Mouse (Mus musculus) cerebellum, postnatal 25 days (tissue): ENCODE measurements at regions not wholly inside any gene's neighbourhood (a gene's known extent, or its start where the extent isn't known, plus 50 kb on each side); places are given as distances from the start of the nearest gene placed in this dataset.

Experiments used
- DNase-seq, 2 experiments: peaks; one replicate each; pipeline ENCODE4 v3.0.0; 2021; ENCODE audit warnings: mixed read lengths in 2 of 2

DNA sequence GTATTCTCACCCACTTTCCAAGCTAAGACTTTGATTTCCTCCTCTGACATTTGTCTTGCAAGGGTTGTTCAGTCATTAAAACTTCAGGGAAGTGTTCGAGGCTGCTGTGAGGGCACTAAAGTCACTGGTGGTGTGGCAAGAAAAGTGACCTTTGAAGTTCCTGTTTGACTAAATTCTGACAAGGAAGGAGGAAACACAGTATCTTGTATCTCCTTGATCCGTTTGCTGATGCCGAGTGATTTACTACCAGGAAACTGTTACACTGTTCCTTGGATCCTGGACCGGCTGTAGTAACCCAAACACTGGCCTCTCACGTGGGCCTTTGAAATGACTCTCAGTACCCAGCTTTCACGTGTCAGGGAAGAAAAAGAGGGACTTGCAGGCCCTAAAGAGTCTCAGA lies 53.5 kb upstream of the Ralgapa2 start:
- DNase-seq = no peak

DNA sequence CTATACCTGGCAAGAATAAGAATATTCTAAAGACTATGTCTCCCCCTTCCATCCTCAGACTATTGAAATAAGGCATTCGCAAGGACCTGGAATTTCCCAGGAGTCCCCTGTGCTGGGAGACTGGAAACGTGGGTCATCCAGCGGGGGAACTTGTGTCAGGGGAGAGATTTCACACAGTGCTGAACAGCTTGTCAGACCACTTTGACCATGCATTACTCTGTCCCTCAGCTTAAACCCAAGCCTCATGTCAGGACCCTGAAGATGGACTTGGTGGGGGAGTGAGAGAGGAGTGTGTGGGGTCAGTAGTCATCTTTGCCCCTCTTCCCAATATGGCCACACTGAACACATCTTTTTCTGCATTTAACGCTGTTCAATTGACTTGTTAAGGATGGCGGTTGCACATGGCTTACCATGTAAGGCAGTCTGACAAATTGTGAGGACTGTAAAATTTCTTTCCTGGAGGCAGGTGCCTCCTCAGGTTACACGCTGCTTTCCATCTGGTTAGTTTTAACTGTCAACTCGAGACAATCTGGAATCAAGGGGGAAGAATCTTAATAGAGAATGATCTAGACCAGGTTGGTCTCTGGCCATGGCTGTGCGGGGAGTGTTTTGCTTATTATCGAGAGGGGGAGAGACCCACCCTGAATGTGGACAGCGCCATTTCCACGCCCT lies 56.2 kb upstream of the Ralgapa2 start:
- no peak for DNase-seq

DNA sequence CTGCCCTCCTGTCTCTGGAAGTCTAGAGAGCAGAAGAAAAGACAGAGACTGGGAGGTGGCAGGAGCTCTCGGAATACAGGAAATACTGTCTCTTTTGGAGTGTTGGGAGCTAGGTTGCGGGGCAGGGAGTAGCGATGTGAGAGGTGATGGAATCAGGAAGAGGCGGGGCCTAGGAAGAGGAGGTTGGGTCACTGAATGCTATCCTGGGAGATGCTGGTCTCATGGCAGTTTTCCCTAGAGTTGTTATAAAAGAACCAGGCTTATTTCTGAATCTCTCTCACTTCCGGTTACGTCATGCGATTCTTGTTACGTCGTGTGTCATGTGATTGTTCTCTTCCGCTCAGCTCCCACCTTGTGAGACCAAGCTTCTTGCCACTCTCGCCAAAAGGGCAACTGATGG lies 58.9 kb upstream of the Ralgapa2 start:
- DNase-seq = no peak

DNA sequence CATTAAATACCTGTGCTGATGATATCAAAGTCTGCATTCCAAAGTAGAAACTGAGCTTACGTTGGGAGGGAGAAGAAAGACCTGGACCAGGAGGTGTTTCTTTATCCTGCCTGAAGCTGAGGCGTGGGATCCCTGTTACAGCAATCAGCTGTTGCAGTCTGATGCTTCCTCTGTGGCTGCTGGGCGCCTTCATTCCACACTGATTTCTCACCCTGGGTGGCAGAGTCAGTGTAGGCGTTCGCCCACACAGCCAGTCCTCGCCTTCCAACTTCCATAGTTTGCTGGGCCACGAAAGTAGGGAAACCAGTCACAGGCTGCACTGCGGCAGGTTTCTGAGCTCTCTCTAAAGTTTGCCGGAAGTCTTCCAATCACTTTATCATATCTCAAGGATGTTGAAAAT lies 59.7 kb upstream of the Ralgapa2 start:
- no peak for DNase-seq

- DNase-seq = no peak
Observed at GRCm38 (mm10) chr2:146575610-146576297, 63.6 kb upstream of the Ralgapa2 start.

GRCm38 (mm10) chr2:146576298-146576905 lies 64.3 kb upstream of the Ralgapa2 start:
- no peak for DNase-seq

DNA sequence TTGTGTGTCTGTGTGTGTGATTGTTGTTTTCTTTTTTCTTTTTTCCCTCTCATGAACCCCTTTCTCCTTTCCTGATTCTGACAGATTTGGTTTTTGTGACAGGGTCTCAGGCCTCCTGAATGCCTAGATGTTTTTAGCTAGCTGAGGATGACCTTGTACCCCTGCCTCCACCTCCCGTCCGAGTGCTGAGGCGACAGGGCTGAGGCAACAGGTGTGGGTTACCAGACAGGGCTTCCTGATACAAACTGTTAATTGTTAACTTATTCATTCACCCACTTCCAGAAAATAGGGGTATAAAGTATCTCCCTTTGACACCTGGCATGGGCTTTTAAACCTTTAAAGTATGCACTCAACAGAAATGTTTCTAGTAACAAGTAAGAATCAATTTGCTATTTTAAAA lies 65.0 kb upstream of the Ralgapa2 start:
- no peak for DNase-seq

DNA sequence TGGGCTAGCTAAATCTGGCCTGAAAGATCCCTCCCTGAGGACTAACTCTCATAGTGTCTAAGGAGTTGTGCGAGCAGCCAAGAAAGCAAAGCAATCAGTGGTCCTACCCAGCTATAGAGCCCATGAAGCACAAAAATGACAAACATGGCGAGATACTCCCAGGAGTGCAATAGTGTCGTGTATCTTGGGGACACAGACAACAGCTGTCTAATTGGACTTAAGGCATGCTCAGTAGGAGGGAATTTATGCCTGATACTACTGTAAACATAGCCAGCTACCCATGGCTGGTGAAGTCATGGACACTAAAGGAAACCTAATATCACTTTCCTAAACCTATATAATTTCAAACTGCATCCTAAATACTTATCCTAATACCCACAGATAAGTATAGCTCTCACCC lies 69.1 kb upstream of the Ralgapa2 start:
- DNase-seq = no peak

DNA sequence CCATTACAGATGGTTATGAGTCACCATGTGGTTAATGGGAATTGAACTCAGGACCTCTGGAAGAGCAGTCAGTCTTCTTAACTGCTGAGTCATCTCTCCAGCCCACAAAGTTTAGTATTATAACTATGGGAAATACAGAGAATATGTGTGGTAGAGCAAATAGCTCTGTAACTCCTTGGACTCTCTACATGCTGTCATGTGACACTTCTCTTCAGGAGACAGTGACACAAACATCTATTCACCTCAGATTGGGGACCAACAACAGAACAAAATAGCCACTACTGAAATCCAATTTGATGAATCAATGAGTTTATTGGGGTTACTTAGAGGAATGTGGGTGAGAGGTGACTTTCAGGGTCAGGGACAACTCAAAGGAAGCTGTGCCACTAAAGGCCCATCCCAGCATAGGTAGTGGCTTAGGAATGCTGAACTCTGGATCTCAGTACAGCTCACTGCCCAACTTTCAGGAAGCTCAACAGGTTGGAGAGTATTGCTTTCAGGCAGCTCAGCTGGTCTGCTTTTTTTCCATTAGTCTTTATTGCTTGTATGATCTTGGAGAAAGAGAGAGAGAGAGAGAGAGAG lies 71.8 kb upstream of the Ralgapa2 start:
- DNase-seq = no peak

- no peak for DNase-seq
Observed at GRCm38 (mm10) chr2:146586381-146586780, 74.2 kb upstream of the Ralgapa2 start.

GRCm38 (mm10) chr2:146586981-146587380 lies 74.8 kb upstream of the Ralgapa2 start:
- no peak for DNase-seq

DNA sequence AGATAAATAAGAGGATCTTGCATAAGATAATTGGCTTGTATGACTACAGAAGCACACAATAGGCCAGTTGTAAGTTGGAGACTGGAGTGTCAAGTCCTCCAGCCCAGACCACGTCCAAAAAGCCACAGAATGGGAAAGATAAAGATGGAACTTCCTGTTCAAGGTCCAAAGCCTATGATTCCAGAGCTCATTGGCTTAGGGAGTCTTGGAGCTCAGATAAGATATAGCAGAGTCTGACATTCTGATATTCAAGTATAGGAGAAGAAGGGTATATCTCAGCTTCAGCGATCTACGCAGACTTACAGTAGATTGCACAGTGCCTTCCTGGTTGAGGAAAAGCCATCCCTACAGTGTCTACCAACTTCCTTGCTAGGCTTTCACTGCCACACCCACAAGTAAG lies 77.7 kb upstream of the Ralgapa2 start:
- no peak for DNase-seq

DNA sequence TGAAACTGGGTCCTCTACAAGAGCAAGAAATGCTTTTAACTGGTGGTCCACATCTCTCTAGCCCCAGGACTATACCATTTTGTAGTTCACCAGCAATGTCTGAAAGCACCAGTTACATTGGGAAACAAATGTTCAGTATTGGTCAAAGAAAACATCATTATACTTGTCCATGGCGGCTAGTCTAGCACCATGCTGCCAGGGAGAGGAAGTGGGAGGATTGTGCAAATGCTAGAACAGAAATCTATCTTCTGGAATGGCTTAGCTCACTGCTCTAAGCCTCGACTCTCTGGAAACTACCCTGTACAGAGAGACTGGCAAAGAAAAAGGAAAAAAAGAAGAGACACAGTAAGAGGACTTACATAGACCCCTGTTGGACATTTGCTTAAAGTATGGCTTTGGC lies 81.1 kb upstream of the Ralgapa2 start:
- no peak for DNase-seq

GRCm38 (mm10) chr2:146594212-146594611 lies 82.1 kb upstream of the Ralgapa2 start:
- DNase-seq = no peak

- DNase-seq = no peak
Observed at GRCm38 (mm10) chr2:146595673-146596072, 83.5 kb upstream of the Ralgapa2 start.

- DNase-seq = no peak
Observed at GRCm38 (mm10) chr2:146606170-146606569, 94.0 kb upstream of the Ralgapa2 start.

DNA sequence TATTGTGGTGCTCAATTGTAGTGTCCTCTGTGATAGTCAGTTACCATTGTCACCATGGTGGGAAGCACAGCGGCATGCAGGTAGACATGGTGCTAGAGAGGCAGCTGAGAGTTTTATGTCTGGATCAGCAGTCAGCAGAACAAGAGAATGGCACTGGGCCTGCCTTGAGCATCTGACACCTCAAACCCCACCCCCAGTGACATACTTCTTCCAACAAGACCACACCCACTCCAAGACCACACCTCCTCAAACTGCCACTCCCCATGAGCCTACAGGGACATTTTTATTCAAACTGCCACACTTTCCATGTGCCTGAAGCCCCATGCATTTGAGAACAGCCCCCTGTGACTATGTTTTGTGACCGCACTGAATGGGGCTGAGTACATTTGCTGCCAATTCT lies 98.8 kb upstream of the Ralgapa2 start:
- no peak for DNase-seq

GRCm38 (mm10) chr2:146611886-146612521 lies 99.9 kb upstream of the Ralgapa2 start:
- peak; percentile 63 to 79 for DNase-seq

GRCm38 (mm10) chr2:146612522-146613288 lies 100.6 kb upstream of the Ralgapa2 start:
- peak; percentile 39 to 69 for DNase-seq

DNA sequence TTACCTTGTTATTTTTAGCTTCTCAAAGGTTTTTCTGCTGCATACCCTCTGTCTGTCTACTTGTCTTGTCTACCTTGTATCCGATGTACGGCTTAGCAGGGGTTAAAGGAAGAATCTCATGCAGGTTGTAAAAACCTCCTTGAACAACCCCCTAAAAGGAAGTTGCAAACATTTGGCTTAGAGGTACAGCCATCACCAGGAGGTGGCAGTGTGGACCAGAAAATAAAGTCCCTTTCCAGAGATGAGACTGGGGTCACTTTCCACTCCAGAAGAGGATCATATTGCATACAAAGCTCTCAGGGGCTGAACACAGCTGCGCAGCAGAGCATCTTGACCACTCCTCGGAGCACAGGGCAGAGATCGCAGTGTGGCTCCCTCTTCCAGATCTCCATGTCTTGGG lies 109.0 kb upstream of the Ralgapa2 start:
- DNase-seq = peak in 1 of 2 experiments; percentile 25

DNA sequence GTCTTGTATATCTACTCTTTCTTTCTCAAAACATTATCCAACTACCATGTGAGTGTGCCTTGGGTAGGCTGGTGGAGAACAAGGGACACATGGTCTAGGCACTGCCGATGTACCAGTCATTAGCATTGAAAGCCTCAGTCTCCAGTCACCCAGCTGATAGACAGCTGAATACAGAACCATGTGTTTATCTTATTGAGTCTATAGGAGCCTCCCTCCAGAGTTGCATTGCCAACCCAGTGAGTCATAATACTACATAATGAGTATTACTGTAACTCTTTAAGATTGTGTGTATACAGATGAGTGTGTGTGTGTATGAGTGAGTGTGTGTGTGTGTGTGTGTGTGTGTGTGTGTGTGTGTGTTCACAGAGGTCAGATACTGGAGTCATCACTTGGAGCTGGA lies 110.9 kb upstream of the Ralgapa2 start:
- no peak for DNase-seq

GRCm38 (mm10) chr2:146624207-146624606 lies 112.1 kb upstream of the Ralgapa2 start:
- DNase-seq = no peak
